Mouse (Mus musculus) ES-Bruce4 (cell line): Measurements from ENCODE around the gene Plch1.

Experiments
- CTCF ChIP-seq: IDR thresholded peaks from one replicate; pipeline ENCODE4 v1.8.1; 2011; ENCODE audit warnings: low read depth, low read length
- EP300 ChIP-seq: IDR thresholded peaks from 2 replicates; pipeline ENCODE4 v1.6.1; 2011; ENCODE audit warnings: low read depth, low read length; ENCODE audit not compliant: insufficient read depth

- no peak for TF ChIP-seq EP300
- no peak for TF ChIP-seq CTCF
Measured at GRCm38 (mm10) chr3:63815131-63815530, 84.1 kb downstream of the Plch1 start.
